Mouse (Mus musculus): Measurements from ENCODE around the gene Upf2. TPM values are rescaled to one million over a fixed set of nuclear protein-coding genes. Genes with fewer than 3 reads are reported as not detected.
"Not testable (repeated sequence)": the region's sequence is repeated elsewhere in the genome, so short reads cannot be mapped to it uniquely, and the experiment has no call there.

Upf2 gene
- total RNA-seq, 2 experiments from 2014 or later: 22.4 to 25.0 TPM

DNA sequence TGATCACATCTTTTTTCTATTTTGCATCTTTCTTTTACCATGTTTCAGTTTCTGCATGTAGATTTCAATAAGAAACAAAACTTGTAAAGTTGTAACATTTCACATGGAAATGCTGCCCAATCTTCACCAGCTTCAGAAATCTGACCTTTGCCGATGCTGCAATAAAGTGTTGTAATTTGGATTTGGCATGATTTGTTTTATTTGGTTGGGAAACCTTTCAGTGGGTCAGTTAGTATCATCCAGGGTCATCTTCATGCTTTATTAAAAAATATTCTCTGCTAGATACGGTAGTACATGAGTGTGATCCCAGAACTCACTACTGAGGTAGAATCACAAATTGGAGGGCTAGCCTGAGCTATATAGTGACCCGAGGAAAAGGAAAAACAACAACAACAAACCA, 105.2 kb downstream of the Upf2 start:
- no peak for DNase-seq (ENCODE audit: low spot score in 2 of 2)
- intact Hi-C loops (cut with DNase I): no loop called here

DNA sequence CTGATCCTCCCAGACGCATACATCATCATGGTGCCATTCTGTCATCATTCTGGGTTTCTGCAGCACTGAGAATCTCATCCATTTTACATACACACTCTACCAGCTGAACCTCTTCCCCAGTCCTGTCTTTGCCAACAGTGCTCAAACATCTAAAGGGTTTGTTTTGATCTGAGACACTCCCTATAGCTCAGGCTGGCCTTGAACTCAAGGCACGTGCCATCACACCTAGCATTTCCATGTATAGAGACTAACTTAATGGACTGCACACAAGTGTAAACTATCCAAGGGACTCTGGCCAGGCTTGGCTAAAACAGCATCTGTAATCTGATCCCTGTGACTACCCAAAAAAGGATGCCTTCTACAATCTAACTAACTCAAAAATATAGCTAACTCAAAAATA, 108.0 kb downstream of the Upf2 start:
- intact Hi-C loops (cut with DNase I): no loop called here
- DNase-seq (ENCODE audit: low spot score in 2 of 2): no peak

DNA sequence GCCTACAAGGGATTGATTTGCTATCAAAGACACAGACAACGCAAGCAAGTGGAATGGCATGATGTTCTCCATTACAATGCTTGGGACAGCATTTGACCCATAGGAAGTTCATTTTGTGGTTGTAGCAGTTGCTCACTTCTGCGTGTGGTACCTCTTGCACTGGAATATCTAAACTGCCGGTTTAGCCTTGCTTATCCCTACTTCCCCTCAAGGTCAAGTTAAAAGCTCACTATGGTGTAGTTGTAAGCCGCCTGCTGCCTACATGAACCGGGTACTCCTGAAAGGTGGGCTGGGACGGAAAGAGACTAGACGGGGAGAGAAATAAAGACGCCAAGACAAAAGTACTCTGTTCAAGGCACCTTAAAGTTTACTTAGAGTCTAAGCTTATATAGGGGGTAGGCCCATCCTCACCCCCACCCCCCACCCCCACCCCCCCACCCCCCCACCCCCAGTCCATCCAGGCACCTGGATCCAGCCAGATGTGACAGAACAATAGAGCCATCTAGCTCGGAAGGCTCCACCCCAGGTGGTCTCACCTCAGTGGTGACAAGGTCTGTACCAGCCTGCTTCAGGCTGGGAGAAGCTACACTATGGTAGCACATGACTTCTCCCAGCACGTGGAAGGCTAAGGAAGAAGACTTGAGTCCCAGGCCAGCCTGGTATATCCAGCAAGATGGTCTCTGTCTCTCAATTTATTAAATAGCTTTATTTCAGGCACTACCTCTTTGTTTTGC, 109.0 kb downstream of the Upf2 start:
- no peak for DNase-seq (ENCODE audit: low spot score in 2 of 2)
- intact Hi-C loops (cut with DNase I): no loop called here

DNA sequence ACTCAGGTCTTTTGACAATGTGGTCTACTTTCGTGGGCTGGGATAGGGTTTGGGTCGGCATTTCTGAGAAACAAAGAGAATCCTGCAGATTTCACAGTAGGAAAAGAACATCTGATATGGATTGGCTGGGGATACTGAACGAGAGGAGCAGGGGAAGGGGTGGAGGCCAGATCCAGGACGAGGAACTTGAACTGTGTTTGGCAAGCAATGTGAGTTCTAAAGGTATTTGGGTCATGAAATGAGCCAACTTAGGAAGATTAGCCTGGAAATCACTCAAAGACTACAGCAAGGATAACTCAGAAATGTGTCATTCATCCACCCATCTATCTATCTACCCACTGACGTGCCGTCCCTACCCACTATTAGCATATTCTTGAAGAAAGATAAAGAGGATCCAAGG, 116.1 kb downstream of the Upf2 start:
- intact Hi-C loops (cut with DNase I): no loop called here

DNA sequence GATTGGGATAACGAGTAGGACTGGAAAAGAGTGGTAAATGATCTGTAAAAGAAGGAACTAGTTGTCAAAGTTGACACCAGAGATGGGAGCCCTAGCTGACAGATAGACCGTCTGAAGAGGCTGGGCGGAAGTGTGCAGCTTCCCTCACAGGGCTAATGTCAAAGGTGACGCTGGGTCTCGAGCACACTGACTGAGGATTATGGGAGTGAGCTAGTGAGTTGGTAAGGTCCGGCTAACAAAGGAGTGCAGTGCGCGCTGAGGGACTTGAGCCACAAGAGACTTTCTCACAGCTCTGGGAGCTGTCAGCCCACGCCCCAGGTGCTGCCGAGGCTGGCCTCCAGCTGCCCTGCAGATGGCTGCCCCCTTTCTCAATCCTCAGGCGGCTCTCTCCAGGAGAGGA, 119.7 kb downstream of the Upf2 start:
- no peak for DNase-seq (ENCODE audit: low spot score in 2 of 2)
- intact Hi-C loops (cut with DNase I): no loop called here

More for the DNA sequence above, 116.1 kb downstream of the Upf2 start:
- no peak for DNase-seq (ENCODE audit: low spot score in 2 of 2)

GRCm38 (mm10) chr2:6071598-6072440, 120.5 kb downstream of the Upf2 start:
- intact Hi-C loops (cut with DNase I): no loop called here
- no peak for DNase-seq (ENCODE audit: low spot score in 2 of 2)

DNA sequence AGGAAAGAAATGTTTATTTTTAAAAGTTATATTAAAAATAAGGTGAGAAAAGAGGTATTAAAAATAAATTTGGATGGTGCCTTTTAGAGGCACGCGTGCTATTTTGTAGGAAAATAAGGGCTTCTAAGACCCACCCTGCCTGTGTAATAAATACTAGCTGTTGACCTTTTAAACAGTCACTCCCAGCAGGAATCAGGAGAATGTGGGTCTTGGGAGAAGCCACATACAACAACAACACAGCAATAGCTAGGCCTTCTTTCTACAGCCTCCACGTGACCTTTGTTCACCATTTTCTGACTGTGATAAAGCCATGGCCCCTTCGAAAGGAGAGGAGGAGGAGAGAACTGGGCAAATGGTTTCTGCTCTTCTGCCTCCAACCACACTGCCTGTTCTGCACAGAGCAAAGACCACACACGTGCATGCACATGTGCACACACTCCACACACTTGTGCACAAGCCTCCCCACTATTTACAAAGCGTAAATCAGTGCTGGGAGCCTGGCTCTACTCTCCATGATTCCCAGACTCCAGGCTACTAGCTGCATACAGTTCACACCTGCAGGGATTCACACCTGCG, 121.5 kb downstream of the Upf2 start:
- intact Hi-C loops (cut with DNase I): no loop called here
- no peak for DNase-seq (ENCODE audit: low spot score in 2 of 2)

DNA sequence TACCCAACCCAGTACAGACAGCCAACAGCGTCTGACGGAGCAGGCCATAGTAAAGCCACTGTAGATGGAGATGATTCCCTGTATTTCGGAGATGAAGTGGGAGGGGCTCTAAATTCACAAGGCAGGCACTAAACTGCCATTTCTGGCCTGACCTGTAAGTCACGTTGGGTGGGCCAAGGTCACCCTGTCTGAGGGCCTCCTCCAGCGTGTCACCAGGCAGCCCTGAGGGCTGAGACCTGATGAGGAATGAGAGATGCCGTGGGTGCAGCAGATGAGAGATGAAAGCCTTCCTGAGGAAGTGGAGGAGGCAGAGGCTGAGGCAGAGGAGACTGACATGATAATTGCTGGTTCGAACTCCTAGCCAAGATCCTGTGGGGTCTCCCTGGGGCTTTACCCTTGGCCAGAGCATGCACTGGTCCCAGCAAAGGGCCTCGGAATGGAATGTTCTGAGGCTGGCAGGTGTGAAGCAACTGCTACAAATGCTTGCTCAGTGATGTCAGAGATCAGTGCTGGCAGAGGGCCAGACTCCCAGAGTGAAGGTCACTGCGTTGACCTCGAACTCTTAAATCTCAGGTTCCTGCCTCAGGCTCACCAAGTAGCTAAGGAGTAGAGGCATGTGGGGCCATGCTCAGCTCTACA, 123.7 kb downstream of the Upf2 start:
- no peak for DNase-seq (ENCODE audit: low spot score in 2 of 2)
- intact Hi-C loops (cut with DNase I): no loop called here

DNA sequence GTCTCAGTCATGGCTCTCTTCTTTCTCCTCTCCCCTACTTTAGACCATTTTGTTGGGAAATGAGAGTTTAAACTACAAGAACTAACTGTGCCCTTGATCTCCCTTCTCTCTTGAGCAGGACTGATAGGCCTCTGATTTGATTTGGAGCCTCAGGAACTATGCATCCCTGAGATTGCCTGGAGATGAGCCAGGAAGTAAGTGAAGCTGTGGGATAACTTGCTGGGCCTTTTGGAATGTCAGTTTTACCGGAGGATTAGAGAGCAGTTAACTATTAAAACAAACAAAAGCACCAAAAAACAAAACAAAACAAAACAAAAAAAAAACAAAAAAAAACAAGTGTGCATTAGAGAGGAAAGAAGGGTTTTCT, 124.2 kb downstream of the Upf2 start:
- no peak for DNase-seq (ENCODE audit: low spot score in 2 of 2)
- intact Hi-C loops (cut with DNase I): no loop called here

- intact Hi-C loops (cut with DNase I): no loop called here
- no peak for DNase-seq (ENCODE audit: low spot score in 2 of 2)
These were observed 128.8 kb downstream of the Upf2 start for GRCm38 (mm10) chr2:6080037-6080436.

DNA sequence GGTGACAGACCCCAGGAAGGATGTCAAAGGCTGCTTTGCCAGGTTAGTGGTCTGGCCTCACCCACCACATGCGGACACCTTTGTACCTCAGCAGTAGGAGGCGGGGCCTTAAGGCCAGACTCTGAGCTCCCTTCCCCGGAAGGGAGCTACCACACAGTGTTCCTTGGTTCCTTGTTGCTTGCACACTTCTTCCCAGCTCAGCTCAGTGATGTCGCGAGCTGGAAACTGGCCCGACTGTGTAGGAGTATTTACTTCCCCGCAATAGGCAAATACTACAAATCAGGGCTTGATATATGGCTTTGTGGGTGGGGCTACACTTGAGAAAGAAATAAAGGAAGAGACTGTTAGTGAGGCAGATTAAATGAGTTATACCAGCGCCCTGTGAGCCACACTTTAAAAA, 129.8 kb downstream of the Upf2 start:
- intact Hi-C loops (cut with DNase I): no loop called here
- no peak for DNase-seq (ENCODE audit: low spot score in 2 of 2)

DNA sequence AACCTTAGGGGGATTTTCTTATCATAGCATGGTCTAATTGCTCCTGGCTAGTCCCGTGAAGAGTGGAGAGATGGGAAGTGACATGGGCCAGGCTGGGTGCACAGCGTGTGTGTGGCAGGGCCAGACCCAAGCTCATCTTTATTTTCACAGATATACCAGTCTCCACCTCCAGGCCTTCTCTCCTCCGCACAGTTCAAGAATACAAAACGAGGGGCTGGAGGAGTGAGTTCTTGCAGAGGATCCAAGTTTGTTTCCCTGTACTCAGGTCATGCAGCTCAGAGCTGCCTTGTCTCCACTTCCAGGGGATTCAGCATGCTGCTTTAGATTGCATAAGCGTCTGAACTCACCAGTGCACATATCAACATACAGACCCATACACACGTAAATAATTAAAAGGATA, 131.3 kb downstream of the Upf2 start:
- intact Hi-C loops (cut with DNase I): no loop called here
- no peak for DNase-seq (ENCODE audit: low spot score in 2 of 2)

- no peak for DNase-seq (ENCODE audit: low spot score in 2 of 2)
- intact Hi-C loops (cut with DNase I): no loop called here
These were observed 132.4 kb downstream of the Upf2 start for GRCm38 (mm10) chr2:6083696-6084095.

- intact Hi-C loops (cut with DNase I): no loop called here
- no peak for DNase-seq (ENCODE audit: low spot score in 2 of 2)
These were observed 134.6 kb downstream of the Upf2 start for GRCm38 (mm10) chr2:6085622-6086530.

GRCm38 (mm10) chr2:6087151-6087550, 135.9 kb downstream of the Upf2 start:
- intact Hi-C loops (cut with DNase I): no loop called here
- DNase-seq (ENCODE audit: low spot score in 2 of 2): no peak

- intact Hi-C loops (cut with DNase I); DNase-seq (ENCODE audit: low spot score in 2 of 2): not testable (repeated sequence)
These were observed 138.7 kb downstream of the Upf2 start for GRCm38 (mm10) chr2:6089941-6090340.

DNA sequence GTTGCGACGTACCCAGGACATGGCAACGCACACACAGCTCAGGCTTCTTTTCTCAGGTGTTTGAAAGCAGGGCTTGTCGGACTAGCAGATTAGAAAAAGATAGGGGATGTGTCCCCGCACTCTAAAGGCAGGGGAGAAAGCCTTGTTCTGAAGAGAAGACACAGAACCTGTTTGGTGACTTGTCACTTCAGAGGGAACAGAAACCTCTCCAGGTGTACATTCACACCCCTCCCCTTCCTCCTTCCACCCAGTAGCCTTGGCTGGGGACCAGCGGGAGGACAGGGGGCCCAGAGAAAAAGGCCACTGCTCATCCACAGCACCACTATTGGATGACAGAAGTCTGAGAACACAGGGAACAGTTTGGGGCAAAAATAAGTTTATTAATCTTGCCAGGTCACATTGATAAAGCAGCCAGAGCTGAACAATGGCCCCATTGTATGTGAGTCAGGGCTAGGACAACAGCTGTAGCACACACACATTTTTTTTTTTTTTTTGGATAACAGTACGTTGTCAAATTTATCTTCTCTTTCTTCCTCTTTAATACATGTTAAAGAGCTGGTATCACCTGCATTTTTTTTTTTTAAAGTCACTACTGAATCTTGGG, 145.9 kb downstream of the Upf2 start:
- intact Hi-C loops (cut with DNase I): no loop called here
- no peak for DNase-seq (ENCODE audit: low spot score in 2 of 2)

GRCm38 (mm10) chr2:6098924-6099323, 147.7 kb downstream of the Upf2 start:
- no peak for DNase-seq (ENCODE audit: low spot score in 2 of 2)
- intact Hi-C loops (cut with DNase I): no loop called here

GRCm38 (mm10) chr2:6099443-6099842, 148.2 kb downstream of the Upf2 start:
- intact Hi-C loops (cut with DNase I): no loop called here
- no peak for DNase-seq (ENCODE audit: low spot score in 2 of 2)
